Mouse (Mus musculus) spleen, postnatal 14 days (tissue): ENCODE results near the gene Lilr4b.
"Not testable (repeated sequence)": the region's sequence is repeated elsewhere in the genome, so short reads cannot be mapped to it uniquely, and the experiment has no call there.

Experiments
- DNase-seq, 2 experiments: peaks; one replicate each; pipeline ENCODE4 v3.0.0; 2021 to 2022; ENCODE audit warnings: low spot score in 2 of 2

Lilr4b gene

DNA sequence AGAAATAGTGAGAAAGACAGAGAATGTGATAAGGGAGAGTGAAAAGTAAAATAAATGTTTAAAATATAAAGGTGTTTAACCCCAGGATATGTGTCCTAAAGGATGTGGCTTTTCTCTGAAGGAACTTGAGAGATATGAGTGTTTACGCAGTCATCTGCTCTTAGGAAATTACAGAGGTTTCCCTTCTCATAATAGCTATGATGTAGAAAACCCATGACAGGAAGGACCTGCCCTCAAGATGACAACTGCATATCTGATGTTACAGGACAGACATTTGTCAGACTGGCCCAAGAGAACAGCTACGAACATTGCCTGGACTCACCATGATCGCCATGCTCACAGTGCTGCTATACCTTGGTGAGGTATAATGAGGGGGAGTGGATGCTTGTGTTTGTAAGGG lies at the start of gene Lilr4b, which contains the start of gene Gm49339:
TSS of gene Lilr4b (plus strand) at position 236 of the 400 bp plus-strand sequence.
TSS of gene Gm49339 (plus strand) at position 216 of the 400 bp plus-strand sequence.
- not testable (repeated sequence) for DNase-seq

DNA sequence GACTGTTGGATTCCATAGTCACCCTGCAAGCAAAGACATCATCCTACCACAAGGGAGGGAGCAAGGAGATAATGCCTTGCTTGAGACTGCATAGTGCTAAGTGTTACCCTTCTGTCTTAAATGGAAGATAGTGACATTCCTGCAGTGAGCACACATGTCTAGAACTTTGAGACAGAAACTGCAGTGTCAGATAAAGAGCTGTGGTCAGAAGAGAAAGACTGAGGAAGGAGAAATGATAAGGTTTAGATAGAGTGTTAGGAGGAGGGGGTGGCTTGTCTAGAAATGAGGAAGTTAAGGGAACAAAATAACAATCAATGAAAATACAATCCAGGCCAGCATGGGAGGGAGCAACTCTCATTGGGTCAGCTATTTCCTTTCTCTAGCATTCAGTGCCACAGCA lies 47.5 kb upstream of the Lilr4b start:
- DNase-seq, result no peak

DNA sequence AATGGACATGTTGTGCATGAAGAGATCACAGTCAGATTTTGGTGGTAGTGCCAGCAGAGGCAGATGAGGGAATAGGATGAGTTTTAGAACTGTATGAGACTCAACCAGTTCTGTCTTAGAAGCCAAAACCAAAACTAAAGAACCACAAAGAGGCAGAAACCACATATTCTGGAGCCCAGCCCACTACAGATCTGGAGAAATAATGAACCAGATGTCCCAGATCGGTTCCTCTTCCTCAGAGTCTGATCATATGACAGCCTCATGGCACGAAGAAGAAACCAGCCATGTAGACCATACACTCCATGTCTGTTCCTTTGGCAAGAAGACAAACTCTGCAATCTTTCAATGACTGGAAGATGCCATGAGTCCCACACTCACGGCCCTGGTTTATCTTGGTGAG lies 44.7 kb upstream of the Lilr4b start:
- no peak for DNase-seq

DNA sequence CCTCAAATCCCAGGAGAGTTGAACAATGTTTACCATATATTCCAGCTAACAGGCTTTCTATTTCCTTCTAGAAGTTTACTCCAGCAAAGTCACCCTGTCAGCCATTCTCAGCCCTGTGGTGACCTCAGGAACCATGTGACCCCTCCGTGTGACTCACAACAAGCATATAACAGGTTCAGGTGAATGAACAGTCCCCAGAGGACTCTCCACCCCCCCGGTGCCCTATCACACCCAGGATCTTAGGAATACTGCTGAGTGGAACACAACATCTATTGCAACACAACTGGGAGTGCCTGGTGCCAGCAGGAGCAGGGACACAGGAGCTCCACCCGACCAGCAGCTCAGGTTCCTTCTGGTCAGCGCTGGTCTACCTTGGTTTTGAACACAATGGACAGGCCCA lies 28.8 kb upstream of the Lilr4b start:
- DNase-seq, result no peak

DNA sequence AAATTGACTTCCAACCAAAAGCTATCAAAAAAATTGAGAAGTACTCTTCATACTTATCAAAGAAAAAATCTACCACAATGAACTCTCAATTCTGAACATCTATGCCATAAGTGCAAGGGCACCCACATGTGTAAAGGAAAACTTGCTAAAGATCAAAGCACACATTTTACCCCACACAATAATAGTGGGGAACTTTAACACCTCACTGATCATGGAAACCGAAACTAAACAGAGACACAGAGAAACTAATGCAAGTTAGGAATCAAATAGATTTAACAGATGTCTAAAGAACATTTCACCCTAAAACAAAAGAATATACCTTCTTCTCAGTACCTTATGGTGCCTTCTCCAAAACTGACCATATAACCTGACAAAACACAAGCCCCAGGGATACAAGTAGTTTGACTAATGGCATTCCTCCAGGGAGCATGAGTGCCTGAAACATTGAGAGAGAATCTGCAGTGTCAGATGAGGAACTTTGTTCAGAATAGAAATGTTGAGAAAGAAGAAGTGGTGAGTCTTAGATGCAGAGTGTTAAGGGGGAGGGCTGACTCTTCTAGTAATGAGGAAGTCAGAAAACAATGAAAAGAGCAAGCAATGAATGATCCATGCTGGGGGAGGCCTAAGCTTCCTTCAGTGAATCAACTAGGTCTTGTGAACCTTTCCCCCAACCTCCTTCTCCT lies 26.7 kb upstream of the Lilr4b start:
- DNase-seq, result no peak

DNA sequence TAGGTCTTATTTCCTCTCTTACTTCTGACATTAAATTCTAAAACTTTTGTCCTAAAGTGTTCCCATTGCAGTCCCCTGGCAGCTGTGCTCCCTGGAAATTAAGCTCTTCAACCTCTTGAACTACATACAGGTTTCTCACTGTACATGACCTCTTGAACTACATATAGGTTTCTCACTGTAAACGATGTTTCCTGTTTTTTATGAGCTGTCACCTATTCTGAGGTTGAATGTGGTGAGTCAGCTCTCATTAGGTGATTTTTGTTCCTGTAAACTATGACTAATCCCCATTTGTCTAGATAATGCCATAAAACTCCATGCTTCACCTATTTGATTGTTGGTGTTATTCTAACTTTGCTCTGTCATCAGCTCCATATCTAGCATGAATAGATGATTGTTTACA lies 26.1 kb upstream of the Lilr4b start:
- DNase-seq, result no peak

DNA sequence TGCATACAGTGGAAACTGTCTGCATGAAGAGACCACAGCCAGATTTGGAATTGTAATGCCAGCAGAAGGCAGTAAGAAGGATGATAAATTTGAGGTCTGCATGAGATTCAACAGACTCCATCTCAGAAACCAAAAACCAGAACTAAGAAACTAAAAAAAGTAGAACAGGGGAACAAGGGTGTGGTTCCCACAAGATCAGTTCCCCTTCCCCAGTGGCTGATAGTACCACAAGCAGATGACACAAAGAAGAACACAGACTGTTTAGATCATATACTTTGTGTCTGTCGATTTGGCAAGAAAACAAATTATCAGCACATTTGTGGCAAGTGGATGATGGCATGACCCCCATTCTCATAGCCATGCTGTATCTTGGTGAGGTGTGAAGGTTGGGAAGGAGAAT lies 24.7 kb upstream of the Lilr4b start:
- no peak for DNase-seq

DNA sequence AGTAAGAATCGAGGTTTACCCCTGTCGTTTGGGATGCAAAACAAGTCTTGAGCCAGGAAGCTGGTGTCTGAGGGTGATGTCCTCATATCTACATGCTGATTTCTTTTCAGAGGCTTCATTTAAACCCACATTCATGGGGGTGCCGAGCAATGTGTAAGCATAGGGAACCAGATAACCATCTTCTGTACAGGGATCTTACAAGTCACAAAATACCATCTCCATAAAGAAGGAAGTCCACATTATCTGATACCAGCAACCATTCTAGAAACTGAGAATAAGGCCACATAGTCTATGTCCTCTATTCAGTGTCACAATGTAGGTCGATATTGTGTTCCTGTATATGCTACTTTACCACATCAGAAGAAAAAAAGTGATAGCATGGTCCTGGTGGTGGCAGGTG lies 24.1 kb upstream of the Lilr4b start:
- no peak for DNase-seq

DNA sequence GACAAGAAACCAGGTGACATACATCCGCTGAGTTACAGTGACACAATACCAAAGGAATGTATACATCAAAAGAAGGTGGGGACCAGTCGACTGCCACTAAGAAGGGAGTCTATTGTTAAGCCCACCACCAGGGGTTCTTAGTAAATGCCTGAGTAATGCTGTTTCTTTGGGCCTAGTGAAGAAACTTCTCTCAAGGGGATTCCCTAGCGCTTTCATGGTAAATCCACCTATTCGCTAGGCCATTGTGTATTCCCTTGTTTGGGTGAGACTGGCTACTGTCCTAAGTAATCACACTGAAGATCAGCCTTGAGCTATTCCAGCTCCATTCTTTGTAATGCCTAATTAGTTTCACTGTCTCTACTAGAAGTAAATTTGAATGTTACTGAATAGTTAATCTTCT lies 16.6 kb upstream of the Lilr4b start:
- not testable (repeated sequence) for DNase-seq

DNA sequence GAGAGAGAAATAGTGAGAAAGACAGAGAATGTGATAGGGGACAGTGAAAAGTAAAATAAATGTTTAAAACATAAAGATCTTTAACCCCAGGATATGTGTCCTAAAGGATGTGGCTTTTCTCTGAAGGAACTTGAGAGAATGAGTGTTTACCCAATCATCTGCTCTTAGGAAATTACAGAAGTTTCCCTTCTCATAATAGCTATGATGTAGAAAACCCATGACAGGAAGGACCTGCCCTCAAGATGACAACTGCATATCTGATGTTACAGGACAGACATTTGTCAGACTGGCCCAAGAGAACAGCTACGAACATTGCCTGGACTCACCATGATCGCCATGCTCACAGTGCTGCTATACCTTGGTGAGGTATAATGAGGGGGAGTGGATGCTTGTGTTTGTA lies 10.3 kb downstream of the Lilr4b start, which contains the start of gene Lilrb4a:
TSS of gene Lilrb4a (plus strand) at position 266 of the 400 bp plus-strand sequence.
- DNase-seq, result not testable (repeated sequence)

DNA sequence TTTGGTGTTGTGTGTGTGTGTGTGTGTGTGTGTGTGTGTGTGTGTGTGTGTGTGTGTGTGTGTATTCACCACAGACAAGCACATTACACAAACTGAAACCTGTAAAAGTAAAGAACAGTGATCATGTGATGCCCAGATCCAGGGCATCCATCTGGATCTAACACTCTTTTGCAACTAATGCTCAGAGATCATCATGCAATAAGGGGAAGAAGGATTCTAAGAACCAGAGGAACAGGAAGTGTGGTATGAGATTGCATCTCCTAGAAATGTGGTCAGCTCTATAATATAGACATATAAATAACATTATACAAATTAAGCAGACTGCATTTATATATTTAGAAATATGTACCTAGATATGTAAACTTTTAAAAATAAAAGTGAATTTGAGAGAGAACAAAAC lies 39.6 kb downstream of the Lilr4b start:
- no peak for DNase-seq

DNA sequence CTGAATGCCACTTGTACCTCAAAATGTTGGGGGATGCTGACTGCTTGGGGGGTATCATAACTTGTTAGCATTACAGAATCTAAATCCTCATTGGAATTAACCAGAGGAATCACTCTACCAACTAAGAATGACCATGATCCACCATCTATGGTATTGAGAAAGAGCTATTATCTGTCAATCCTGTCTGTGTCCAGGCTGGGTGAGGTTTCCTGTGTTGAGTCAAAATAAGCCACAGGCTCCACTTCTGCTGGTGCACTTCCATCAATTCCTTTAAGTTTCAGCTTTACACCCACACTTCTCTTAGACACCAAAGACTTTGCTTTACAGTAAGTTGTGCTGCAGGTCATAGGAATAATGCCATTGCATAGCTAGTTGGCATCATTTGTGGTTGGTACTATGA lies 41.0 kb downstream of the Lilr4b start:
- DNase-seq, result no peak

DNA sequence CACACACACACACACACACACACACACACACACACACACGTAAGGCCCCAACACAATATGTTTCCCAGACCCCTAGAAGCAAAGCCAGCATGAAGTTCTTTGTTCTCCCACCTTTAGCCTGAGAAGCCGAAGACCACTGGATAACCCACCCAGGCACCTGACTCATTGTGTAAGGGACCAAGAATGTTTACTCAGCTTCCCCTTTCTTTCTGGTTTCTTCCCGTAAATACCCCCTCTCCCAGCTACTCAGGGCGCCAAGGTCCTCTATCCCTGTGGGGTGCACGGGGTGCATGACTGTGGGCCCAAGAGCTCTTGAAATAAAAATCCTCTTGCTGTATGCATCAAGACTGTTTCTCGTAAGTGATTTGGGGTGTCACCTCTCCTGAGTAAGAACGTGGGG lies 45.7 kb downstream of the Lilr4b start:
- DNase-seq, result no peak

DNA sequence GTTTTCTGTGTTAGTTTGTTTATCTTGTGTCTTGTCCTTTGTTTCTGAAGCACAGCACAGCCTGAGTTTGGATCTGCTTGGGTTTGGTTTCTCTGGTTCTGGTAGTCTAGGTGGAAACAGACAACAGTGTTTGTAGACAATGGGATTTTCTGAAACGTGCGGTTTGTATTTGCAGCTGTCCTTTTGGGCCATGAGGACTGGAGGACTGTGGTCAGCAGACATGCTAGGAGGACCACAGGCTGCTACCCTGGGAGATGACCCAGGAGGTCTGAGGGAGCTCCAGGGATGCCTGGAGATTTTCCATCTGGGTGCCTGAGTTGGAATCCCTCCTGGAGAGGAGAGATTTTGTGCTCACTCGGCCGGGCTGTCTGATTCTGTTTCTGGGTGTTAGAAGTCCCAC lies 46.2 kb downstream of the Lilr4b start:
- no peak for DNase-seq

DNA sequence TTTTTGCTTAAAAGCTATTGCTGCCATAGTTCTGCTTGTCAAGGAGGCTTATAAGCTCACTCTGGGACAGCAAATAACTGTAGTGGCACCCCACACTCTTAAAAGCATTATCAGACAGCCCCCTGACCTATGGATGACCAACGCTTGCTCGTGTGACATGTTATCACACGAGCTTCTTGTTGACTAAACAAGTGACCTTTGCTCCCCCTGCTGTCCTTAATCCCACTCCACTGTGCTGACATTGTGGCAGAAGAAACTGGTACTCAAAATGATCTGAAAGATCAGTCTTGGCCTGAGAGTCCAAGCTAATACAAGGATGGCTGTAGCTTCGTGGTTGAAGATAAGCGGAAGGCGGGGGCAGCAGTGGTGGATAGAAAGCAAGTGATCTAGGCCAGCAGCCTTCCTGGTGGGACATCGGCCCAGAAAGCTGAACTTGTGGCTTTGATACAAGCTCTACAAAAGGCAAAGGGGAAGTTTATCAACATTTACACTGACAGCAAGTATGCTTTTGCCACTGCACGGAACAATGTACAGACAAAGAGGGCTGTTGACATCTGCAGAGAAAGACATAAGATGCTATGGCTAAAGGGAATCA lies 48.5 kb downstream of the Lilr4b start:
- no peak for DNase-seq

DNA sequence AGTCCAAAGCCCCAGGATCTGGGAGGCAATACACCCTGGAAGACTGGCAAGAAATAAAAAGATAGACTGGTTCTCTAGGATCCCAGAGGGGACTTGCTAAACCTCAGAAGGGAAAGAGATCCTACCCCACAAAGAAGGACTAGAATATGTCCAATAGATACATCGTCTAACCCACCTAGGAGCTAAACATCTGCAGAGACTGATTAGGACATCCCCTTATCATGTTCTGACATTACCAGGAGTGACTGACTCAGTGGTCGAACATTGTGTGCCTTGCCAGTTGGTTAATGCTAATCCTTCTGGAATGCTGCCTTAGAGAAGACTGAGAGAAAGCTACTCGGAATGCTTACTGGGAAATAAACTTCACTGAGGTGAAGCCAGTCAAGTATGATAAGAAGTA lies 49.1 kb downstream of the Lilr4b start:
- no peak for DNase-seq

DNA sequence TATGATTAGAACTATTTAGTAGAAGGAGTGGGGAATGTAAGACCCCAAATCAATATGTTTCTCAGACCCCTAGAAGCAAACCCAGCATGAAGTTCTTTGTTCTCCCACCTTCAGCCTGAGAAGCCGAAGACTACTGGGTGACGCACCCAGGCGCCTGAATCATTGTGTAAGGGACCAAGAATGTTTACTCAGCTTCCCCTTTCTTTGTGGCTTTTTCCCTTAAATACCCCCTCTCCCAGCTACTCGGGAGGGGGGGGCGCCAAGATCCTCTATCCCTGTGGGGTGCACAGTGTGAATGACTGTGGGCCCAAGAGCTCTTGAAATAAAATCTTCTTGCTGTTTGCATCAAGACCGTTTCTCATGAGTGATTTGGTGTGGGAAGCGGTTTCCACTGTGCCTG lies 50.4 kb downstream of the Lilr4b start:
- no peak for DNase-seq
